Mouse (Mus musculus) neural tube, embryonic 11.5 days (tissue): Measurements from ENCODE around the gene Prr27. TPM values are rescaled to one million over a fixed set of nuclear protein-coding genes. Genes with fewer than 3 reads are reported as not detected.

ENCODE experiments used
- ATAC-seq: fragments of 200-750 bp; cut with Nextera tagmentation; 2 replicates; pipeline ENCODE4 v1.8.0; 2017; ENCODE audit warnings: moderate number of reproducible peaks, mild to moderate bottlenecking, moderate TSS enrichment, moderate library complexity; ENCODE audit not compliant: insufficient read depth, low FRiP score, low TSS enrichment
- DNase-seq: peaks from one replicate; pipeline ENCODE4 v3.0.0-alpha.2; 2015; ENCODE audit warnings: low spot score
- H3K27ac ChIP-seq: fragments of 300-500 bp; sonication (generic); 2 replicates; pipeline ENCODE4 v1.5.1; 2014; ENCODE audit warnings: low read depth, mild to moderate bottlenecking, low read length
- H3K27me3 ChIP-seq: fragments of 300-500 bp; sonication (generic); 2 replicates; pipeline ENCODE4 v1.6.1; 2014; ENCODE audit warnings: mild to moderate bottlenecking, low read length, mixed read lengths; ENCODE audit not compliant: control insufficient read depth, insufficient read depth
- H3K36me3 ChIP-seq: fragments of 300-500 bp; sonication (generic); 2 replicates; pipeline ENCODE4 v1.6.1; 2014; ENCODE audit warnings: mild to moderate bottlenecking, low read length, moderate library complexity, mixed read lengths; ENCODE audit not compliant: control insufficient read depth, insufficient read depth
- H3K4me1 ChIP-seq: fragments of 300-500 bp; sonication (generic); 2 replicates; pipeline ENCODE4 v1.6.1; 2014; ENCODE audit warnings: low read length, mixed read lengths; ENCODE audit not compliant: control insufficient read depth, insufficient read depth
- H3K4me2 ChIP-seq: fragments of 300-500 bp; sonication (generic); 2 replicates; pipeline ENCODE4 v1.6.1; 2014; ENCODE audit warnings: low read depth, mild to moderate bottlenecking, moderate library complexity
- H3K4me3 ChIP-seq: fragments of 300-500 bp; sonication (generic); 2 replicates; pipeline ENCODE4 v1.5.1; 2014; ENCODE audit warnings: low read depth, low read length
- H3K9ac ChIP-seq: fragments of 300-500 bp; sonication (generic); 2 replicates; pipeline ENCODE4 v1.6.1; 2014; ENCODE audit warnings: mild to moderate bottlenecking, low read length
- H3K9me3 ChIP-seq: fragments of 300-500 bp; sonication (generic); 2 replicates; pipeline ENCODE4 v1.6.1; 2016; ENCODE audit warnings: low read length; ENCODE audit not compliant: control insufficient read depth
- WGBS: fragments of 180-500 bp; shearing (Covaris S2); extraction: QIAGEN DNeasy Blood & Tissue Kit; methylation state at CpG from one replicate; pipeline ENCODE4 v1.1.7; 2014; 5-methylcytosine and 5-hydroxymethylcytosine counted together
- polyA plus RNA-seq: library from polyadenylated mRNA; unstranded; fragments of >200 nt; fragmentation: Nextera tagmentation; extraction: Ambion mirVana; gene quantifications from 2 replicates; pipeline ENCODE4 v1.2.1, GENCODE M21; 2014

The Prr27 gene
- polyA plus RNA-seq: not detected in 2 replicates

DNA sequence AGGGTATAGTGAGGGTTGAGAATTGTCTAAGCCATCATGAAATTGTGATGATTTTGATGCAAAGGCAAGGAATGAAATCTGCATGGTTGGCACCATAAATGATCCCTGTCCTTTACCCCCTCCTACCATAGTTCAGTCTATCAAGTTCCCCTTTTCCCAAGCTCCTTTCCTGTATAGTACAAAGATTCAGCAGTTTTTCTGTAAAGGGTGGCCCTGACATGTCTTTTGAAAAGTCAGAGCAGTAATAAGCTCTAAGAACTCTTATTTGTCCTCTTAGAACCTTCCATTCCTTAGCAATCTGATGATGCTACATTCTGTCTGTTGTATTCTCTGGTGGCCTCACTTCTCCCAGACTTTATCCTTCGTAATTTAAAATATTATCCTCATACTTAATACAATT lies at the start of gene Prr27:
Gene Prr27 (plus strand): TSS at position 301 of the 400 bp plus-strand sequence.
- Histone ChIP-seq H3K9ac (no peak within 1 kb of the TSS), H3K27me3 (no peaks in the 10 kb centered on the region), H3K9me3 (no peaks in the 10 kb centered on the region), H3K4me3 (no peak within 1 kb of the TSS), H3K36me3 (no peaks in the 10 kb centered on the region), H3K4me1 (no peaks in the 10 kb centered on the region), H3K4me2 (no peak within 1 kb of the TSS), H3K27ac (no peak within 1 kb of the TSS)
- WGBS: 71% methylated on average over 1 of the region's 1 CpGs
- ATAC-seq (no peak), DNase-seq (no peak)

GRCm38 (mm10) chr5:87782731-87783130 lies 42.8 kb upstream of the Prr27 start:
- no peak overlapping the region for H3K27ac ChIP-seq

GRCm38 (mm10) chr5:87807782-87808181 lies 17.7 kb upstream of the Prr27 start, which contains the start of gene Csn1s2b:
Gene Csn1s2b, plus strand, starts transcription at chr5:87808082.
- Histone ChIP-seq H3K4me3 (no peak within 1 kb of the TSS), H3K27me3 (no peaks in the 10 kb centered on the region), H3K4me2 (no peak within 1 kb of the TSS), H3K36me3 (no peaks in the 10 kb centered on the region), H3K27ac (no peak within 1 kb of the TSS), H3K9me3 (no peaks in the 10 kb centered on the region), H3K9ac (no peak within 1 kb of the TSS), H3K4me1 (no peaks in the 10 kb centered on the region)
- ATAC-seq: no peak
- 70% methylated on average over 2 of the region's 2 CpGs for WGBS
- DNase-seq: no peak

More at GRCm38 (mm10) chr5:87782731-87783130, 42.8 kb upstream of the Prr27 start:
- 51% methylated on average over 4 of the region's 4 CpGs for WGBS
- Histone ChIP-seq H3K4me3 (no peak overlapping the region), H3K4me2 (no peak overlapping the region), H3K4me1 (no peaks in the 10 kb centered on the region), H3K27me3 (no peaks in the 10 kb centered on the region), H3K9me3 (no peaks in the 10 kb centered on the region), H3K36me3 (no peaks in the 10 kb centered on the region), H3K9ac (no peak overlapping the region)
- DNase-seq (no peak), ATAC-seq (no peak)

GRCm38 (mm10) chr5:87809253-87809652 lies 16.2 kb upstream of the Prr27 start:
- 72% methylated on average over 2 of the region's 2 CpGs for WGBS
- H3K27ac ChIP-seq: no peak overlapping the region
- no peak overlapping the region for H3K4me3 ChIP-seq
- no peak overlapping the region for H3K9ac ChIP-seq
- no peaks in the 10 kb centered on the region for H3K36me3 ChIP-seq
- H3K27me3 ChIP-seq: no peaks in the 10 kb centered on the region
- DNase-seq (no peak), ATAC-seq (no peak)
- H3K4me1 ChIP-seq: no peaks in the 10 kb centered on the region
- no peaks in the 10 kb centered on the region for H3K9me3 ChIP-seq
- no peak overlapping the region for H3K4me2 ChIP-seq

DNA sequence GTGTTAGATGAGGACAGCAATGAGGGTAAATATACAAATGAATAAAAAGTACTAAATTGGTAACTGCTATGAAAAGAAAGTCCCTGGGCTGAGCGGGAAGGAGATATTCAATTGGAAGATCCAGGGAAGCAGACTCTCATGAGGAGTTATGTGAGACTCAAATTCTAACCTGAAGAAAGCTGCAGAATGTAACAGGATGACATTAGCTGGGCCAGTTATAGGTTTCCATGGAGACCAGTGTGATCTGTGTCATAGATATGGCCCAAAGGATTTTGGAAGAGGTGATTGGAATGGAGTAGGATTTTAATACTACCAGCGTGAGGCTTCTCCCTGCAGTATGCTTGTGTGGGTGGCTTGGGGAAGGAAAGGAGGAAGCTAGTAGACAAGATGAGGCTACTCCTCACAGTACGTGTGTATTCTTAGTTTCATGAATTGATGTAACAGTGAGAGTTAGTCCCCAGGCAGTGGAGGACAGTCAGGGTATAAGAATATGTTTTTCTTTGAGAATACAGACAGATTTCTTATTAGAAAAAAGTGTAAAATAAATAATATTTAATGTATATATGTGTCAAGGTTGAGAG lies 29.7 kb downstream of the Prr27 start:
- no peaks in the 10 kb centered on the region for H3K9me3 ChIP-seq
- H3K9ac ChIP-seq: no peak overlapping the region
- H3K27ac ChIP-seq: no peak overlapping the region
- H3K4me1 ChIP-seq: no peaks in the 10 kb centered on the region
- 79% methylated on average over 3 of the region's 3 CpGs for WGBS
- no peak overlapping the region for H3K4me3 ChIP-seq
- H3K27me3 ChIP-seq: no peaks in the 10 kb centered on the region
- DNase-seq: no peak
- no peaks in the 10 kb centered on the region for H3K36me3 ChIP-seq
- H3K4me2 ChIP-seq: no peak overlapping the region
- no peak for ATAC-seq

- Histone ChIP-seq H3K4me2 (no peak overlapping the region), H3K9ac (no peak overlapping the region), H3K4me3 (no peak overlapping the region), H3K4me1 (no peaks in the 10 kb centered on the region), H3K27me3 (no peaks in the 10 kb centered on the region), H3K36me3 (no peaks in the 10 kb centered on the region), H3K9me3 (no peaks in the 10 kb centered on the region), H3K27ac (no peak overlapping the region)
- 82% methylated on average over 2 of the region's 2 CpGs for WGBS
- no peak for ATAC-seq
- DNase-seq: no peak
Observed at GRCm38 (mm10) chr5:87870084-87870483, 44.6 kb downstream of the Prr27 start.

DNA sequence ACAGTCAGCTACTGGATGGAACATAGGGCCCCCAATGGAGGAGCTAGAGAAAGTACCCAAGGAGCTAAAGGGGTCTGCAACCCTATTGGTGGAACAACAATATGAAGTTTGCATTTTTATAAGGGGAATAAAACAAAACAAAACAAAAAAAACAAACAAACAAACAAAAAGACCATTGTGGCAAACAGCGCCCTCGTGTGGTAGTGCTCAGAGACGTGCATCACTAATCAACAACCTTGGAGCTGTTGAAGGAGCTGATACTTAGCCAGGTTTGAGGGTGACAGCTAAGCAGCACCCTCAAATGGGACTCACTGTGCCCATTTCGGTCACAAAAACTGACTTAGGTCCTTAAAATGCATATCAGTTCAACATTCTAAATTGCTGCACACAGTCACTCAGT lies 45.9 kb downstream of the Prr27 start:
- H3K9me3 ChIP-seq: no peaks in the 10 kb centered on the region
- DNase-seq (no peak), ATAC-seq (no peak)
- no peak overlapping the region for H3K9ac ChIP-seq
- no peaks in the 10 kb centered on the region for H3K27me3 ChIP-seq
- no peaks in the 10 kb centered on the region for H3K4me1 ChIP-seq
- H3K36me3 ChIP-seq: no peaks in the 10 kb centered on the region
- H3K4me2 ChIP-seq: no peak overlapping the region
- no peak overlapping the region for H3K4me3 ChIP-seq
- 36% methylated on average over 4 of the region's 4 CpGs for WGBS
- H3K27ac ChIP-seq: no peak overlapping the region

DNA sequence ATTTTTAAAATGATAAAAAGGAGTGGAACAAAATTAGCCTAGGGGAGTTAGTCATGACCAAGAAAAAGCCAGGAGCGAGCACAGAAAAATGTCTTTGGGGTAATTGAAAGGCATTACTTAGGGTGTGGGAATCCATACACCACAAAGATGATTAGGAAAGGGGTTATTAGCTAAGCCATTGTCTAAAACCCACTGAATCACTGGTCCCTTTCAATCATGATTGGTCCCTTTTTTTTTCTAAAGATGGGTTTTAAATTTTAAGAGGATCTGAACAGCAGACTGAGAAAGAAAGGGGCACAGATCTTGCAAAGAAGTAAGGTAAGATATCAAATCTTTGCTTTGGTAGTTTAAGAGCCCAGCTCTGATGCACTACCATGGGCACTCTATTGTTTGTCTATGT lies 59.2 kb downstream of the Prr27 start, which contains the start of gene Odam:
Gene Odam (plus strand): TSS at position 301 of the 400 bp plus-strand sequence.
- Histone ChIP-seq H3K36me3 (no peaks in the 10 kb centered on the region), H3K9me3 (no peaks in the 10 kb centered on the region), H3K4me2 (no peak within 1 kb of the TSS), H3K4me3 (no peak within 1 kb of the TSS), H3K4me1 (no peaks in the 10 kb centered on the region), H3K9ac (no peak within 1 kb of the TSS), H3K27me3 (no peaks in the 10 kb centered on the region), H3K27ac (no peak within 1 kb of the TSS)
- WGBS: 91% methylated on average over 1 of the region's 1 CpGs
- DNase-seq (no peak), ATAC-seq (no peak)
